Mouse (Mus musculus) heart, embryonic 15.5 days (tissue): ENCODE measurements around the gene Casq2. TPM values are rescaled to one million over a fixed set of nuclear protein-coding genes. Genes with fewer than 3 reads are reported as not detected.
A peak's percentile ranks its signal among the peaks of the same experiment; 100 is the strongest.

ENCODE experiments used
- ATAC-seq: fragments of 200-750 bp; cut with Nextera tagmentation; replicated peaks from 2 replicates; pipeline ENCODE4 v1.8.0; 2017; ENCODE audit warnings: low read depth, moderate TSS enrichment; ENCODE audit not compliant: insufficient number of reproducible peaks, insufficient read depth, low FRiP score
- H3K27ac ChIP-seq: fragments of 300-500 bp; sonication (generic); 2 replicates; pipeline ENCODE4 v1.5.1; 2015; ENCODE audit warnings: mild to moderate bottlenecking, inconsistent platforms
- H3K27me3 ChIP-seq: fragments of 300-500 bp; sonication (generic); 2 replicates; pipeline ENCODE4 v1.6.1; 2015; ENCODE audit warnings: inconsistent platforms
- H3K36me3 ChIP-seq: fragments of 300-500 bp; sonication (generic); 2 replicates; pipeline ENCODE4 v1.6.1; 2015; ENCODE audit warnings: mild to moderate bottlenecking, inconsistent platforms
- H3K4me1 ChIP-seq: fragments of 300-500 bp; sonication (generic); replicated peaks from 2 replicates; pipeline ENCODE4 v1.6.1; 2015; ENCODE audit warnings: inconsistent platforms
- H3K4me2 ChIP-seq: fragments of 300-500 bp; sonication (generic); 2 replicates; pipeline ENCODE4 v1.6.1; 2015; ENCODE audit warnings: inconsistent platforms, mild to moderate bottlenecking, moderate library complexity
- H3K4me3 ChIP-seq: fragments of 300-500 bp; sonication (generic); 2 replicates; pipeline ENCODE4 v1.5.1; 2015; ENCODE audit warnings: mild to moderate bottlenecking, inconsistent platforms
- H3K9ac ChIP-seq: fragments of 300-500 bp; sonication (generic); 2 replicates; pipeline ENCODE4 v1.6.1; 2015; ENCODE audit warnings: mild to moderate bottlenecking, inconsistent platforms
- H3K9me3 ChIP-seq: fragments of 300-500 bp; sonication (generic); replicated peaks from 2 replicates; pipeline ENCODE4 v1.6.1; 2016; ENCODE audit warnings: inconsistent platforms
- WGBS: fragments of 180-500 bp; shearing (Covaris S2); methylation state at CpG from one replicate; pipeline ENCODE4 v1.1.7; 2015; ENCODE audit warnings: mixed read lengths; 5-methylcytosine and 5-hydroxymethylcytosine counted together
- polyA plus RNA-seq: library from polyadenylated mRNA; unstranded; fragments of >200 nt; fragmentation: Nextera tagmentation; extraction: Ambion mirVana; gene quantifications from 2 replicates; pipeline ENCODE4 v1.2.1, GENCODE M21; 2015

The Casq2 gene
- polyA plus RNA-seq: 489 and 565 TPM in 2 replicates

- H3K9me3 ChIP-seq: no peaks in the 10 kb centered on the region
- peak within 1 kb of the TSS; percentile 62 for H3K9ac ChIP-seq
- WGBS: 24% methylated on average over 4 of the region's 4 CpGs
- H3K36me3 ChIP-seq: no peaks in the 10 kb centered on the region
- ATAC-seq: peak; percentile 86
- peak within 1 kb of the TSS; percentile 92 for H3K27ac ChIP-seq
- peak within 1 kb of the TSS; percentile 54 for H3K4me3 ChIP-seq
- H3K4me1 ChIP-seq: peaks cover 32% of the 10 kb centered on the region
- no peaks in the 10 kb centered on the region for H3K27me3 ChIP-seq
- H3K4me2 ChIP-seq: peak within 1 kb of the TSS; percentile 61
Measured at GRCm38 (mm10) chr3:102086283-102086682, at the start of gene Casq2. Gene Casq2, plus strand, starts transcription at chr3:102086415.

- 79% methylated on average over 5 of the region's 5 CpGs for WGBS
- Histone ChIP-seq H3K27me3 (no peaks in the 10 kb centered on the region), H3K36me3 (no peaks in the 10 kb centered on the region), H3K4me2 (no peak overlapping the region), H3K27ac (no peak overlapping the region), H3K9me3 (no peaks in the 10 kb centered on the region), H3K4me3 (no peak overlapping the region), H3K4me1 (no peaks in the 10 kb centered on the region), H3K9ac (no peak overlapping the region)
- no peak for ATAC-seq
Measured at GRCm38 (mm10) chr3:102037806-102038205, 48.4 kb upstream of the Casq2 start.

GRCm38 (mm10) chr3:102038608-102039007 lies 47.6 kb upstream of the Casq2 start:
- WGBS: 69% methylated on average over 6 of the region's 6 CpGs
- Histone ChIP-seq H3K4me2 (no peak overlapping the region), H3K27ac (no peak overlapping the region), H3K36me3 (no peaks in the 10 kb centered on the region), H3K4me1 (no peaks in the 10 kb centered on the region), H3K4me3 (no peak overlapping the region), H3K9me3 (no peaks in the 10 kb centered on the region), H3K27me3 (no peaks in the 10 kb centered on the region), H3K9ac (no peak overlapping the region)
- no peak for ATAC-seq

GRCm38 (mm10) chr3:102041632-102042031 lies 44.6 kb upstream of the Casq2 start:
- H3K27ac ChIP-seq: no peak overlapping the region
- H3K9me3 ChIP-seq: no peaks in the 10 kb centered on the region
- WGBS: 88% methylated on average over 4 of the region's 4 CpGs
- H3K36me3 ChIP-seq: no peaks in the 10 kb centered on the region
- H3K9ac ChIP-seq: no peak overlapping the region
- H3K4me1 ChIP-seq: no peaks in the 10 kb centered on the region
- no peak overlapping the region for H3K4me3 ChIP-seq
- no peak overlapping the region for H3K4me2 ChIP-seq
- H3K27me3 ChIP-seq: no peaks in the 10 kb centered on the region
- ATAC-seq: no peak

GRCm38 (mm10) chr3:102045071-102045470 lies 41.1 kb upstream of the Casq2 start:
- no peaks in the 10 kb centered on the region for H3K36me3 ChIP-seq

GRCm38 (mm10) chr3:102047532-102047931 lies 38.7 kb upstream of the Casq2 start:
- no peak overlapping the region for H3K4me3 ChIP-seq
- H3K4me2 ChIP-seq: no peak overlapping the region
- no peaks in the 10 kb centered on the region for H3K4me1 ChIP-seq
- H3K9ac ChIP-seq: no peak overlapping the region
- ATAC-seq: no peak
- no peaks in the 10 kb centered on the region for H3K27me3 ChIP-seq
- 76% methylated on average over 2 of the region's 2 CpGs for WGBS
- no peak overlapping the region for H3K27ac ChIP-seq
- no peaks in the 10 kb centered on the region for H3K36me3 ChIP-seq
- H3K9me3 ChIP-seq: no peaks in the 10 kb centered on the region

More at GRCm38 (mm10) chr3:102045071-102045470, 41.1 kb upstream of the Casq2 start:
- no peak overlapping the region for H3K4me3 ChIP-seq
- no peaks in the 10 kb centered on the region for H3K4me1 ChIP-seq
- no peak overlapping the region for H3K9ac ChIP-seq
- WGBS: 28% methylated on average over 3 of the region's 3 CpGs
- H3K27me3 ChIP-seq: no peaks in the 10 kb centered on the region
- no peak overlapping the region for H3K27ac ChIP-seq
- no peak overlapping the region for H3K4me2 ChIP-seq
- no peaks in the 10 kb centered on the region for H3K9me3 ChIP-seq
- ATAC-seq: no peak

- Histone ChIP-seq H3K36me3 (no peaks in the 10 kb centered on the region), H3K27me3 (no peaks in the 10 kb centered on the region), H3K4me1 (no peaks in the 10 kb centered on the region), H3K27ac (no peak overlapping the region), H3K4me3 (no peak overlapping the region), H3K4me2 (no peak overlapping the region), H3K9ac (no peak overlapping the region), H3K9me3 (no peaks in the 10 kb centered on the region)
- WGBS: 81% methylated on average over 14 of the region's 14 CpGs
- no peak for ATAC-seq
Measured at GRCm38 (mm10) chr3:102049207-102050104, 36.8 kb upstream of the Casq2 start.

- Histone ChIP-seq H3K27ac (no peak overlapping the region), H3K4me1 (no peaks in the 10 kb centered on the region), H3K9me3 (no peaks in the 10 kb centered on the region), H3K4me2 (no peak overlapping the region), H3K9ac (no peak overlapping the region), H3K27me3 (no peaks in the 10 kb centered on the region), H3K4me3 (no peak overlapping the region), H3K36me3 (no peaks in the 10 kb centered on the region)
- no peak for ATAC-seq
- WGBS: 53% methylated on average over 3 of the region's 3 CpGs
Measured at GRCm38 (mm10) chr3:102052036-102052435, 34.2 kb upstream of the Casq2 start.

GRCm38 (mm10) chr3:102053293-102053692 lies 32.9 kb upstream of the Casq2 start:
- ATAC-seq: no peak
- Histone ChIP-seq H3K9ac (no peak overlapping the region), H3K4me1 (no peaks in the 10 kb centered on the region; the same call in 1 of the 2 replicates), H3K4me3 (no peak overlapping the region), H3K36me3 (no peaks in the 10 kb centered on the region), H3K27me3 (no peaks in the 10 kb centered on the region), H3K9me3 (no peaks in the 10 kb centered on the region), H3K4me2 (no peak overlapping the region), H3K27ac (no peak overlapping the region)
- 51% methylated on average over 8 of the region's 8 CpGs for WGBS

- Histone ChIP-seq H3K9ac (no peak overlapping the region), H3K27ac (no peak overlapping the region), H3K4me2 (no peak overlapping the region), H3K4me3 (no peak overlapping the region), H3K36me3 (no peaks in the 10 kb centered on the region), H3K9me3 (no peaks in the 10 kb centered on the region), H3K4me1 (no peaks in the 10 kb centered on the region; the same call in 1 of the 2 replicates), H3K27me3 (no peaks in the 10 kb centered on the region)
- ATAC-seq: no peak
- 71% methylated on average over 4 of the region's 4 CpGs for WGBS
Measured at GRCm38 (mm10) chr3:102055878-102056277, 30.3 kb upstream of the Casq2 start.

GRCm38 (mm10) chr3:102060065-102060464 lies 26.1 kb upstream of the Casq2 start:
- no peak overlapping the region for H3K4me3 ChIP-seq
- H3K4me1 ChIP-seq: peaks cover 34% of the 10 kb centered on the region
- no peaks in the 10 kb centered on the region for H3K9me3 ChIP-seq
- ATAC-seq: no peak
- H3K27ac ChIP-seq: no peak overlapping the region
- H3K4me2 ChIP-seq: no peak overlapping the region
- H3K36me3 ChIP-seq: no peaks in the 10 kb centered on the region
- H3K27me3 ChIP-seq: no peaks in the 10 kb centered on the region
- H3K9ac ChIP-seq: no peak overlapping the region
- WGBS: 68% methylated on average over 6 of the region's 6 CpGs
